Mouse (Mus musculus): ENCODE results near the gene Gm20388. TPM values are rescaled to one million over a fixed set of nuclear protein-coding genes. Genes with fewer than 3 reads are reported as not detected.

Gm20388 gene
- polyA plus RNA-seq, 1 experiment from 2014 or later, result not detected

GRCm38 (mm10) chr8:121694453-121694852 lies 1783.8 kb downstream of the Gm20388 start:
- Histone ChIP-seq H3K4me3 (ENCODE audit: low read depth, low read length) (no peak overlapping the region), H3K9me3 (ENCODE audit: control insufficient read depth) (no peaks in the 10 kb centered on the region), H3K4me1 (replicated peaks; ENCODE audit: control insufficient read depth, insufficient read depth, low read length) (no peaks in the 10 kb centered on the region), H3K27ac (ENCODE audit: low read depth, low read length) (no peak overlapping the region), H3K27me3 (replicated peaks; ENCODE audit: control insufficient read depth, insufficient read depth, low read length) (no peaks in the 10 kb centered on the region), H3K36me3 (ENCODE audit: control insufficient read depth, insufficient read depth) (no peaks in the 10 kb centered on the region), H3K9ac (ENCODE audit: low read depth, low read length) (no peak overlapping the region), H3K4me2 (replicated peaks; ENCODE audit: low read depth) (no peak overlapping the region)
- peak; percentile 87 for TF ChIP-seq CTCF (IDR thresholded peaks at IDR 0.05; ENCODE audit: low read depth)
- no peak for ATAC-seq
- WGBS, result 47% methylated on average over 4 of the region's 4 CpGs

- no peak overlapping the region for H3K4me3 ChIP-seq (ENCODE audit: low read depth, low read length)
- H3K4me2 ChIP-seq (replicated peaks; ENCODE audit: low read depth), result no peak overlapping the region
- H3K36me3 ChIP-seq (ENCODE audit: control insufficient read depth, insufficient read depth), result no peaks in the 10 kb centered on the region
- WGBS, result 74% methylated on average over 6 of the region's 6 CpGs
- no peak overlapping the region for H3K9ac ChIP-seq (ENCODE audit: low read depth, low read length)
- no peak for TF ChIP-seq CTCF (IDR thresholded peaks at IDR 0.05; ENCODE audit: low read depth)
- H3K9me3 ChIP-seq (ENCODE audit: control insufficient read depth), result no peaks in the 10 kb centered on the region
- H3K27ac ChIP-seq (ENCODE audit: low read depth, low read length), result no peak overlapping the region
- ATAC-seq, result no peak
- H3K4me1 ChIP-seq (replicated peaks; ENCODE audit: control insufficient read depth, insufficient read depth, low read length), result no peaks in the 10 kb centered on the region
- no peaks in the 10 kb centered on the region for H3K27me3 ChIP-seq (replicated peaks; ENCODE audit: control insufficient read depth, insufficient read depth, low read length)
Measured at GRCm38 (mm10) chr8:121695585-121696184, 1785.0 kb downstream of the Gm20388 start.

- Histone ChIP-seq H3K9ac (ENCODE audit: low read depth, low read length) (0 out of 2 replicates have a peak overlapping the region, but pooled peaks have one; percentile 11), H3K27me3 (replicated peaks; ENCODE audit: control insufficient read depth, insufficient read depth, low read length) (no peaks in the 10 kb centered on the region), H3K27ac (ENCODE audit: low read depth, low read length) (no peak overlapping the region), H3K4me2 (replicated peaks; ENCODE audit: low read depth) (peak overlapping the region; percentile 41), H3K9me3 (ENCODE audit: control insufficient read depth) (no peaks in the 10 kb centered on the region), H3K36me3 (ENCODE audit: control insufficient read depth, insufficient read depth) (no peaks in the 10 kb centered on the region), H3K4me3 (ENCODE audit: low read depth, low read length) (no peak overlapping the region), H3K4me1 (replicated peaks; ENCODE audit: control insufficient read depth, insufficient read depth, low read length) (no peaks in the 10 kb centered on the region)
- 4% methylated on average over 16 of the region's 17 CpGs for WGBS
- ATAC-seq, result no peak
- no peak for TF ChIP-seq CTCF (IDR thresholded peaks at IDR 0.05; ENCODE audit: low read depth)
Measured at GRCm38 (mm10) chr8:121697735-121698614, 1787.3 kb downstream of the Gm20388 start.

- no peak for TF ChIP-seq CTCF (IDR thresholded peaks at IDR 0.05; ENCODE audit: low read depth)
- Histone ChIP-seq H3K36me3 (ENCODE audit: control insufficient read depth, insufficient read depth) (no peaks in the 10 kb centered on the region), H3K4me1 (replicated peaks; ENCODE audit: control insufficient read depth, insufficient read depth, low read length) (no peaks in the 10 kb centered on the region), H3K9me3 (ENCODE audit: control insufficient read depth) (no peaks in the 10 kb centered on the region), H3K27me3 (replicated peaks; ENCODE audit: control insufficient read depth, insufficient read depth, low read length) (no peaks in the 10 kb centered on the region), H3K4me2 (replicated peaks; ENCODE audit: low read depth) (peak overlapping the region; percentile 41), H3K27ac (ENCODE audit: low read depth, low read length) (no peak overlapping the region), H3K9ac (ENCODE audit: low read depth, low read length) (0 out of 2 replicates have a peak overlapping the region, but pooled peaks have one; percentile 11), H3K4me3 (ENCODE audit: low read depth, low read length) (no peak overlapping the region)
- WGBS, result 11% methylated on average over 9 of the region's 9 CpGs
- no peak for ATAC-seq
Measured at GRCm38 (mm10) chr8:121698615-121699101, 1788.0 kb downstream of the Gm20388 start.

DNA sequence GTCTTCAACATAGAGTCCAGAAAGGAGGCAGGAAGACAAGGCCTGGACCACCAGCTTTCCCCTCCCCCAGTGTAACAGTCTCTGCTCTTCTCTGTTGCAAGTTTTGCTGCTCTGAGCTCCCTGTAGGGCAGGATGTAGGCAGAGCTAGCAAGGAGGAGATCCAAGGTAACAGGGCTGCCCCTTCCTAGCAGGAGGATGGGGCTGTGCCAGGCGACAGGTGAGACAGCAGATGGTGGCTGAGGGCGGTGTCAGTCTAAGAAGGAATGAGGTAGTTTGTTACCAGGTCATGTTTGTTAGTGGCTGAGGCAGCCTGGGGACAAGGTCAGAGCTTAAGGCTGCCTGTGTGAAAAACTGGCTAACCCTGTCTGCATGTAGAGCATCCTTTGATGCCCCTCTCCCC lies 1789.3 kb downstream of the Gm20388 start:
- H3K4me3 ChIP-seq (ENCODE audit: low read depth, low read length), result no peak overlapping the region
- 79% methylated on average over 2 of the region's 2 CpGs for WGBS
- TF ChIP-seq CTCF (IDR thresholded peaks at IDR 0.05; ENCODE audit: low read depth), result no peak
- H3K27ac ChIP-seq (ENCODE audit: low read depth, low read length), result no peak overlapping the region
- no peaks in the 10 kb centered on the region for H3K9me3 ChIP-seq (ENCODE audit: control insufficient read depth)
- no peak overlapping the region for H3K9ac ChIP-seq (ENCODE audit: low read depth, low read length)
- no peaks in the 10 kb centered on the region for H3K27me3 ChIP-seq (replicated peaks; ENCODE audit: control insufficient read depth, insufficient read depth, low read length)
- no peak overlapping the region for H3K4me2 ChIP-seq (replicated peaks; ENCODE audit: low read depth)
- H3K4me1 ChIP-seq (replicated peaks; ENCODE audit: control insufficient read depth, insufficient read depth, low read length), result no peaks in the 10 kb centered on the region
- no peaks in the 10 kb centered on the region for H3K36me3 ChIP-seq (ENCODE audit: control insufficient read depth, insufficient read depth)
- ATAC-seq, result no peak

- WGBS, result 56% methylated on average over 3 of the region's 3 CpGs
- no peaks in the 10 kb centered on the region for H3K4me1 ChIP-seq (replicated peaks; ENCODE audit: control insufficient read depth, insufficient read depth, low read length)
- no peak overlapping the region for H3K9ac ChIP-seq (ENCODE audit: low read depth, low read length)
- no peak for ATAC-seq
- H3K27me3 ChIP-seq (replicated peaks; ENCODE audit: control insufficient read depth, insufficient read depth, low read length), result no peaks in the 10 kb centered on the region
- no peak overlapping the region for H3K4me3 ChIP-seq (ENCODE audit: low read depth, low read length)
- no peak for TF ChIP-seq CTCF (IDR thresholded peaks at IDR 0.05; ENCODE audit: low read depth)
- no peak overlapping the region for H3K4me2 ChIP-seq (replicated peaks; ENCODE audit: low read depth)
- H3K9me3 ChIP-seq (ENCODE audit: control insufficient read depth), result no peaks in the 10 kb centered on the region
- no peak overlapping the region for H3K27ac ChIP-seq (ENCODE audit: low read depth, low read length)
- no peaks in the 10 kb centered on the region for H3K36me3 ChIP-seq (ENCODE audit: control insufficient read depth, insufficient read depth)
Measured at GRCm38 (mm10) chr8:121705174-121705573, 1794.5 kb downstream of the Gm20388 start.
